Mouse (Mus musculus) intestine, postnatal 0 days (tissue): ENCODE measurements around the gene Zdhhc1. TPM values are rescaled to one million over a fixed set of nuclear protein-coding genes. Genes with fewer than 3 reads are reported as not detected.

Experiments
- ATAC-seq: fragments of 200-750 bp; cut with Nextera tagmentation; 2 replicates; pipeline ENCODE4 v1.8.0; 2017; ENCODE audit warnings: mild to moderate bottlenecking, moderate TSS enrichment, moderate library complexity
- H3K27ac ChIP-seq: fragments of 300-500 bp; sonication (generic); 2 replicates; pipeline ENCODE4 v1.5.1; 2014; ENCODE audit warnings: mild to moderate bottlenecking, low read depth, low read length, moderate library complexity
- H3K27me3 ChIP-seq: fragments of 300-500 bp; sonication (generic); replicated peaks from 2 replicates; pipeline ENCODE4 v1.6.1; 2014; ENCODE audit warnings: low read length, mixed read lengths; ENCODE audit not compliant: control insufficient read depth, insufficient read depth
- H3K36me3 ChIP-seq: fragments of 300-500 bp; sonication (generic); 2 replicates; pipeline ENCODE4 v1.6.1; 2014; ENCODE audit warnings: mild to moderate bottlenecking, moderate library complexity; ENCODE audit not compliant: control insufficient read depth, insufficient read depth
- H3K4me1 ChIP-seq: fragments of 300-500 bp; sonication (generic); replicated peaks from 2 replicates; pipeline ENCODE4 v1.6.1; 2014; ENCODE audit warnings: antibody characterized with exemption, low read length, mixed read lengths; ENCODE audit not compliant: control insufficient read depth, insufficient read depth
- H3K4me2 ChIP-seq: fragments of 300-500 bp; sonication (generic); replicated peaks from 2 replicates; pipeline ENCODE4 v1.6.1; 2014; ENCODE audit warnings: low read depth, mild to moderate bottlenecking, moderate library complexity
- H3K4me3 ChIP-seq: fragments of 300-500 bp; sonication (generic); 2 replicates; pipeline ENCODE4 v1.5.1; 2014; ENCODE audit warnings: low read depth, low read length
- H3K9ac ChIP-seq: fragments of 300-500 bp; sonication (generic); 2 replicates; pipeline ENCODE4 v1.6.1; 2014; ENCODE audit warnings: mild to moderate bottlenecking, low read depth, low read length
- H3K9me3 ChIP-seq: fragments of 300-500 bp; sonication (generic); 2 replicates; pipeline ENCODE4 v1.6.1; 2016; ENCODE audit warnings: mixed run types; ENCODE audit not compliant: control insufficient read depth
- CTCF ChIP-seq: sonication (generic); IDR thresholded peaks from 2 replicates; pipeline ENCODE4 v1.5.1; 2016; ENCODE audit warnings: low read depth, mild to moderate bottlenecking, control low read depth, antibody characterized with exemption, moderate library complexity
- WGBS: fragments of 180-500 bp; shearing (Covaris S2); extraction: QIAGEN DNeasy Blood & Tissue Kit; methylation state at CpG from one replicate; pipeline ENCODE4 v1.1.7; 2014; 5-methylcytosine and 5-hydroxymethylcytosine counted together
- polyA plus RNA-seq: library from polyadenylated mRNA; unstranded; fragments of >200 nt; fragmentation: Nextera tagmentation; extraction: Ambion mirVana; gene quantifications from 2 replicates; pipeline ENCODE4 v1.2.1, GENCODE M21; 2015

The Zdhhc1 gene
- polyA plus RNA-seq, 1 experiment from 2014 or later: 7.1 TPM

GRCm38 (mm10) chr8:105461085-105461803 lies 35.5 kb downstream of the Zdhhc1 start:
- Histone ChIP-seq H3K27ac (no peak overlapping the region), H3K4me1 (no peaks in the 10 kb centered on the region), H3K36me3 (no peaks in the 10 kb centered on the region), H3K9ac (no peak overlapping the region), H3K9me3 (no peaks in the 10 kb centered on the region), H3K4me2 (no peak overlapping the region), H3K4me3 (no peak overlapping the region), H3K27me3 (no peaks in the 10 kb centered on the region)
- 56% methylated on average over 13 of the region's 13 CpGs for WGBS
- no peak for TF ChIP-seq CTCF
- no peak for ATAC-seq

GRCm38 (mm10) chr8:105455218-105455617 lies 41.5 kb downstream of the Zdhhc1 start:
- Histone ChIP-seq H3K4me3 (no peak overlapping the region), H3K36me3 (no peaks in the 10 kb centered on the region), H3K9me3 (no peaks in the 10 kb centered on the region), H3K4me1 (no peaks in the 10 kb centered on the region), H3K27me3 (0 out of 2 replicates have a peak, but pooled peaks cover 3% of the 10 kb centered on the region), H3K9ac (no peak overlapping the region), H3K4me2 (no peak overlapping the region), H3K27ac (no peak overlapping the region)
- no peak for ATAC-seq
- TF ChIP-seq CTCF: no peak
- WGBS: 51% methylated on average over 10 of the region's 10 CpGs

GRCm38 (mm10) chr8:105454088-105454487 lies 42.6 kb downstream of the Zdhhc1 start:
- Histone ChIP-seq H3K9ac (no peak overlapping the region), H3K4me1 (no peaks in the 10 kb centered on the region), H3K36me3 (no peaks in the 10 kb centered on the region), H3K27me3 (peaks cover 3% of the 10 kb centered on the region; the same call in 1 of the 2 replicates), H3K27ac (no peak overlapping the region), H3K4me3 (no peak overlapping the region), H3K9me3 (no peaks in the 10 kb centered on the region), H3K4me2 (no peak overlapping the region)
- ATAC-seq: no peak
- no peak for TF ChIP-seq CTCF
- WGBS: 60% methylated on average over 5 of the region's 5 CpGs

GRCm38 (mm10) chr8:105453296-105453695 lies 43.4 kb downstream of the Zdhhc1 start:
- H3K36me3 ChIP-seq: no peaks in the 10 kb centered on the region
- WGBS: 62% methylated on average over 5 of the region's 5 CpGs
- H3K27me3 ChIP-seq: peaks cover 3% of the 10 kb centered on the region; the same call in 1 of the 2 replicates
- TF ChIP-seq CTCF: peak; percentile 50
- H3K27ac ChIP-seq: no peak overlapping the region
- no peak overlapping the region for H3K4me2 ChIP-seq
- no peaks in the 10 kb centered on the region for H3K4me1 ChIP-seq
- no peaks in the 10 kb centered on the region for H3K9me3 ChIP-seq
- H3K4me3 ChIP-seq: no peak overlapping the region
- ATAC-seq: no peak
- no peak overlapping the region for H3K9ac ChIP-seq

GRCm38 (mm10) chr8:105451903-105452603 lies 44.6 kb downstream of the Zdhhc1 start:
- H3K4me2 ChIP-seq: no peak overlapping the region
- H3K27me3 ChIP-seq: peaks cover 3% of the 10 kb centered on the region; the same call in 1 of the 2 replicates
- no peak for ATAC-seq
- WGBS: 57% methylated on average over 15 of the region's 15 CpGs
- H3K9ac ChIP-seq: no peak overlapping the region
- no peaks in the 10 kb centered on the region for H3K36me3 ChIP-seq
- H3K9me3 ChIP-seq: no peaks in the 10 kb centered on the region
- no peak overlapping the region for H3K27ac ChIP-seq
- H3K4me3 ChIP-seq: no peak overlapping the region
- no peak for TF ChIP-seq CTCF
- H3K4me1 ChIP-seq: no peaks in the 10 kb centered on the region

- Histone ChIP-seq H3K4me1 (no peaks in the 10 kb centered on the region), H3K4me2 (no peak overlapping the region), H3K27ac (no peak overlapping the region), H3K9ac (no peak overlapping the region), H3K9me3 (no peaks in the 10 kb centered on the region), H3K36me3 (no peaks in the 10 kb centered on the region), H3K27me3 (peaks cover 3% of the 10 kb centered on the region; the same call in 1 of the 2 replicates), H3K4me3 (no peak overlapping the region)
- WGBS: 76% methylated on average over 1 of the region's 1 CpGs
- no peak for TF ChIP-seq CTCF
- ATAC-seq: no peak
Measured at GRCm38 (mm10) chr8:105450977-105451376, 45.7 kb downstream of the Zdhhc1 start.
